Mouse (Mus musculus): Measurements from ENCODE around the gene Cope.
A peak's percentile ranks its signal among the peaks of the same experiment; 100 is the strongest.

The Cope gene

GRCm38 (mm10) chr8:70347443-70347842 lies 45.1 kb downstream of the Cope start:
- no peak for DNase-seq (ENCODE audit: low read depth, low spot score)

GRCm38 (mm10) chr8:70347860-70348420 lies 45.6 kb downstream of the Cope start:
- no peak for DNase-seq (ENCODE audit: low read depth, low spot score)

DNA sequence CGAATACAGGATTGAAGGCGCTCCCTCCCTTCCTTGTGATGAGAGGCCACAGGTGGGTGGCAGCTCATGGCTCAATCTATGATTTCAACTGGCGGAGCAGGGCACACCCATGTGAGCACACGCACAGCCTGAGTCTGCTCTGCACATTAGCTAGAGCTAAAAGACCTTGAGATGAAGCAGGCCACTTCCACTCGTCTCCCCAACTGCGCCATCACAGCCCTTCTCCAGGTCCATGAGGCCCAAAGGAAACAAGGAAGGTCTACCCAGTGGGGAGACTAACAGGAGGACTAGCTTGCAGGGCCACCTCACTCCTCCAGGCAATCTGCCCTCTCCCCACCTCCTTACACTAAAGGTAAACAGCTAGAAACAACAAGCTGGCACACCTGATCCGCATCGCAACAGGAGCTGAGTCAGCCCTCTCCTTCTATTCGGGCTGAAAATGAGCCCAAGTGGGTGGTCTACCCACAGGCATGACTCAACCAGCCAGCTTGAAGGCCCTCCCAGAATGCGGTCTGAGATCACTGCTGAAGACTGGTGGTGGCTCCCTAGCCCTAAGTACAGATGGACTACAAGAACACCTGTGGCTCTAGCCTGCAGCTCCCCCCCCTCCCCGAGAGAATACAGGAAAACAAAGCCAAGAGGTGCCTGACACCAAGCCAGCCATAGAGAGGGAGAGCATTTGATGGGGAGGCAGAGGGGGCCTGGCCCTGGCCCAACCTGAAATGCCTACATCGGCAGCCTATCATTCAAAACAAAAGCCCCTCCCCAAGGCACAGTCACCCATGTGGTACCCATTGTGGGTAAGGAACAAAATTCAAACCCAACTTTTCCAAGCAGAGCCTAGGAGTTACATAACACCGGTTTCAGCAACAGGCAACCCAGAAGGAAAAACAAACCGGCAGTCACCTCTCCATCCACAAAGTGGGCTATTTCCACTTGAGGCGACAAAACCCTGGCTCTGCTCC lies 49.0 kb downstream of the Cope start:
- no peak for DNase-seq (ENCODE audit: low read depth, low spot score)

DNA sequence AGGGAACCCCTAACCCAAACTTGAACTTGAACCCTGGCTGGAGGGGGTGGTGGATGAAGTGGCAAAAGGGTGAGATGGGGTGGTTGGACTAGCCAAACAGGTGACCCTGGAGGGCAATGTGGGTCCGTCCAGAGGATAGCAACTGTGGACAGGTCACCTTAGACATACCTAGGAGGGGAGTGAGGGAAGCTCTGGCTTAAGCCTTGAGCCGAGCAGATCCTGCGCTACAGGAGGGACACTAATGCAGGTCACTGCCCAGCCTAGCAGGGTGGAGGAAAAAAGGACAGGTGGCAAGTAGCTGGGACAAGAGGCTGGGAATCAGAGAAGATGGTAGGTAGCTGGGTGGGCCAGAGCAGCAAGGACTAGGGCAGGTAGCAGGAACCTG lies 49.7 kb downstream of the Cope start:
- no peak for DNase-seq (ENCODE audit: low read depth, low spot score)

DNA sequence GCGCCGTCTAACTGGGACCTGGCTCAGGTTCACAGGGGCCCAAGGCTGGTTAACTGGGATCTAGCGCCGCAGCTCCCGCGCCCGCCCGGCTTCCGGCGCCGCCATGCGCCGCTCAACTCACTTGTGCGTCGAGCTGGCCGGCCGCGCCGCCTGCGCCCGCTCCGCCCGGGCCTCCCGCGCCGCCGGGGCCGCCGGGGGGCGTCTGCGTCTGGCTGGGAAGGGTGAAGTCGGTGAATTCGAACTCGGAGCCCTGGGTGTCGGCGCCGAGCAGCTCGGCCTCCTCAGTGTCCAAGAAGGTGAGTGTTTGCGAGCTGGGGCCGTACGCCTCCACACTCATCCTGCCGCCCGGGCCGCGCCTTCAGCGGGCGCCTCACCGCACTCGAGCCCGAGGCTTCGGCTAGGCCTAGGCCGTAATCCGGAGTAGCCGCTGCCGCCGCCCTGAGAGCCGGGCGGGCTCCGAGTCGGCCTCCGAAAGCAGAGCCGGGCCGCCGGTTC lies 50.4 kb downstream of the Cope start:
- DNase-seq (ENCODE audit: low read depth, low spot score): peak; percentile 33

DNA sequence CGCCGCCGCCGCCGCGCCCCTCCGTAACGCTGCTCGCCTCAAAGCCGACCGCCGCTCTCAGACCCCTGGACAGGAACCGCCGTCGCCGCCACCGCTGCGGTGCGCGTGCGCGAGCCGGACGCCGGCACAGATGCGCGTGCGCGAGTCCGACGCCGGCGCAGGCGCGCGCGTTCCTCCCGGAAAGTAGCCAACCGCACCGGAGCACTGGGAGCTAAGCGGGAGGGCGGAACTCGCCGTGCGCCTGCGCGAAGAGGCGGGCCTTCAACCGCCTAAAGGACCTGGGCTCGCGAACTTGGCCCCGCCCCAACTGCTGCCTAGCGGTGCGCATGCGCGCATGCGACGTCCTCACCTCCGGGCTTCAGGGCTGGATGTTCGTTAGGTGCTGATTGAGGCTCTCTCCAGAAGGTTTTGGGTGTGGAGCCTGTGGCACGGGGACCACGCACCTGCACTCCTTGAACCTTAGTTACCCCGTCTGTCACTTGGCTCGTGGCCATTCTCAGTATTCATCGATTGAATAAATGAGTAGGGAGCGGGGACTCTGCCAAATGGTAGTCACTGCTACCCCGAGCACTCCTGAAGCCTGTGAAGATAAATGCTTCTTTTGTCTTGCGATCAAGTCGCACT lies 51.0 kb downstream of the Cope start, which contains the start of gene Upf1:
Upf1 (minus strand) TSS at position 85 of the 624 bp plus-strand sequence.
- peak; percentile 100 for DNase-seq (ENCODE audit: low read depth, low spot score)

DNA sequence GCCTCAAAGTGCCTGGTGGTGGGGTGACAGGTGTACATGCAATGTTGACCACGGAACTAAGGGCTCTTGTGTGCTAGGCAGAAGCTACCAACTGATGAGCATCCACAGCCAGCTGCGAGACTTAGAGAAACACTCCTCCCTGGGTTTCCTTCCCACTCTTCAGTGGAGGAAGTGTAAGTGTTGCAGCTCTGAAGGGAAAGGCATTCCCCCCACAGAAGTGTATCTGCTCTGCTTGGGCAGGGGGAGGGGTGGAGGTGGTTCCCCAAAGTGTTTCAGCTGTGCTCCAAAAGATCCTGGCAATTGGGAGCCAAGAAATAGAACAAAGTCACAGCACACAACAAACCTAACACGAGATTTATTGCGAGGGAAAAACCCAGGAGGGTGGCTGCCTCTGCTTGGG lies 51.7 kb downstream of the Cope start:
- DNase-seq (ENCODE audit: low read depth, low spot score): no peak

DNA sequence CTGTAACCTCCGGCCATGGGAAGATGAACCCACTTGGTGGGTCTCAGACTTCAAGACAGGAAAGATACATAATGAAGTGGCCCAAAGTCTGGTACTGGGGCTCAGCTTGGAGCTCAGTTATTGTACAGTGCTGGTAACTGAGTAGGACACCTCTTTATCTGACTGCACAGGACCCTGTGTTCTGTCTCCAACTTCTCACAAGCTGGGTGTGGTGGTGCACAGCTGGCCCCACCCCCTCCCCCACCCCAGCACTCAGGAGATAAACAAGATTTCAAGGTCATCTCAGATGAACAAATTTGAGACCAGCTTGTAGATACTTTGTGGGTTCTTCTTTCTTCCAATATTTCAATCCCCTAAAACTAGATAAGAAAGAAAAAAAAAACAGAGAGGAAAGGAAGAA lies 53.8 kb downstream of the Cope start:
- no peak for DNase-seq (ENCODE audit: low read depth, low spot score)

GRCm38 (mm10) chr8:70359411-70359810 lies 57.1 kb downstream of the Cope start:
- peak; percentile 21 for DNase-seq (ENCODE audit: low read depth, low spot score)

DNA sequence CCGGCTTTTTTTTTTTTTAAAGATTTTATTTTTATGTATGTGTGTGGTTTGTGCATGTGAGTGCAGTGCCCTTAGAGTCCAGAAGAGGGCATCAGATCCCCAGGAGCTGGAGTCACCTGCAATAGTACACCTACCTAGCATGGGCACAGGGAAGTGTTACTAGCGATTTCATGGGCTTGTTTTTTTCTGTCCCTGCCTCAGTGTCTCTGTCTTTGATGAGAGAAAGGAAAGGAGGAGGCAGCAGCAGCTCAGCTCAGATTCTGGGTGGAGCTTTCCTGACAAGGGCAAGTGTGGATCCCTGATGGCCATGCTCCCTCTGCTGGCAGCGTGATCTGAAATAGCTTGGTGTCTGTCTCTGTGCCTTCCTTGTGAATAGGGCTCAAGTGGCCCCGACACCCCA lies 58.5 kb downstream of the Cope start:
- peak; percentile 82 for DNase-seq (ENCODE audit: low read depth, low spot score)

DNA sequence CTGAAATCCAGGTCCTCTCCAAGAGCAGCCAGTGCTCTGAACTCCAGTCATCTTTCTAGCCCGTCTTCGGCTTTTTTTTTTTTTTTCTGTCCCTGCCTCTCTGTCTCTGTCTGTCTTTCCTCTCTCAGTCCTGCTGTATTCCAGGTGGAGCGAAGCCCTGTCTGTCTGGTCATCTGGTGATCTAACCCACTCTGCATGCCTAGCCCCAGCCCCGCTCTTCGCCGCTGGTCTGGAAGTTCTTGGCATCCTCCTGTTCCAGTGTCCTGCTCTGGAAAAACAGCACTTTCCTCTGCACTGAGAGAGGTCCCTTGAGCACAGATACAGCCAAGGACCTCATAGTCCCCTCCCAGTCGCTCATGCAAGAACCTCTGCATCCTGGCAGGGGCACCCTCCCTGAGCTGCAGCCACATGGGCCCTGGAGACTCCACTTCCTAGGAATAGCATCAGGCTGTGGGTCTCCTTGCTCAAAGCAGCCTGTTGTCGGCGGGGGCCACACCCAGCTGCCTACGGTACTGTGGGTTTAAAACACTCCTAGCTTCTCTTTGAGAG lies 59.2 kb downstream of the Cope start:
- DNase-seq (ENCODE audit: low read depth, low spot score): no peak

Measured in ZHBTc4 (cell line).